Mouse (Mus musculus) cerebellum, adult (tissue): ENCODE results near the gene Olfr885.

Source experiments
- ATAC-seq: cut with Nextera tagmentation; 2 replicates; pipeline ENCODE4 v1.9.2; 2017; ENCODE audit warnings: mild to moderate bottlenecking, moderate library complexity, mixed read lengths; ENCODE audit not compliant: insufficient number of reproducible peaks, low FRiP score, low TSS enrichment

The Olfr885 gene

GRCm38 (mm10) chr9:38061022-38061421 is at the start of gene Olfr885:
Gene Olfr885, plus strand, starts transcription at chr9:38061322.
- ATAC-seq = no peak

- no peak for ATAC-seq
Measured at GRCm38 (mm10) chr9:38025508-38025907, 35.6 kb upstream of the Olfr885 start, which contains the start of gene Olfr883. Gene Olfr883, plus strand, starts transcription at chr9:38025808.

- no peak for ATAC-seq
Measured at GRCm38 (mm10) chr9:38046255-38046654, 14.9 kb upstream of the Olfr885 start, which contains the start of gene Olfr884. Gene Olfr884, plus strand, starts transcription at chr9:38046555.

- ATAC-seq = no peak
Measured at GRCm38 (mm10) chr9:38083772-38084171, 22.6 kb downstream of the Olfr885 start, which contains the start of gene Olfr887. Gene Olfr887, plus strand, starts transcription at chr9:38084072.

- ATAC-seq = no peak
Measured at GRCm38 (mm10) chr9:38107828-38108227, 46.7 kb downstream of the Olfr885 start, which contains the start of gene Olfr888. Gene Olfr888, plus strand, starts transcription at chr9:38108128.
